Mouse (Mus musculus): Measurements from ENCODE around the gene Ebf1. TPM values are rescaled to one million over a fixed set of nuclear protein-coding genes. Genes with fewer than 3 reads are reported as not detected.

Gene Ebf1
- polyA plus RNA-seq, 1 experiment = 188 TPM

DNA sequence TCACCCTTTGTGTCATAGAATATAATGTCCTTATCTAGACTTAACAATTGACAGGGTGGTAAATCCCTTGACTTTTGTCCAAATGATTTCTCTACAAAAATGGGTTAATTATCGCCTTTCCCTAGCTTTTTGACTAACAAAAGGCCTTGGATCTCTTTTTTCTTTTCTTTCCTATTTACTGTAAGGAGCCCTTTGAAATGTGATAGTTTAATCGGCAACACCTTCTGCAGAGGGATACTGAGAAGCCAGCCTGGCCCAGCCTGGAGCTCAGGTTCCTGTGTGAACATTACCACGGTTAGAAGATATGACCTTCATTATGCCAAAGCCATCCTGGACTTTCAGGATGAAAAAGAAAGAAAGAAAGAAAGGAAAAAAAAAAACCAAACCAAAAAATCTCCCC lies 150.2 kb downstream of the Ebf1 start:
- 59% methylated on average over 3 of the region's 3 CpGs for WGBS
- Histone ChIP-seq H3K27ac (ENCODE audit: control insufficient read depth, insufficient read depth, low read depth, low read length, poor library complexity) (no peak overlapping the region), H3K4me1 (ENCODE audit: control insufficient read depth, insufficient read depth, low read length) (no peaks in the 10 kb centered on the region), H3K4me3 (replicated peaks; ENCODE audit: control insufficient read depth, low read depth, low read length) (no peak overlapping the region)
- no peak for TF ChIP-seq POLR2A (IDR thresholded peaks at IDR 0.05; ENCODE audit: borderline replicate concordance, control insufficient read depth, low read depth, low read length)
- no peak for TF ChIP-seq CTCF (IDR thresholded peaks at IDR 0.05; ENCODE audit: control insufficient read depth, insufficient read depth, low read length)

DNA sequence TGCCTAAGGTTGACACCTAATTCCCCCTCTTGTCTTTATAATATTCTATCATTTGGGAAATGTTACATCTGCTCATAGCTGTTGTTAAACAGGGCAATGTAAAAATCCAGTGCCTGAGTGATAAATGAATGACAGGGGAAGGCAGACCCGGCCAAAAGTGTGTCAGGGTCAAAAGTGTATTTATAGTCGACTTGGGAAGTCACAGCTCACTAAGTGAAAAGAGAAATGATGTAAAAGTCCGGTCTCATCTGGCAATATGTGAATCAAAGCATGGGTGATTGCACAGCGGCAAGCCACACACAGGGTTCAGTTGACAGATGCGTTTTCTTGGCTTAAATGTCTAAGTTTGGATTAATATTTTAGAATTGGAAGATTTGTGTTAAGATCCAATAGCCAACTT lies 151.2 kb downstream of the Ebf1 start:
- WGBS = 62% methylated on average over 5 of the region's 5 CpGs
- Histone ChIP-seq H3K4me3 (replicated peaks; ENCODE audit: control insufficient read depth, low read depth, low read length) (no peak overlapping the region), H3K27ac (ENCODE audit: control insufficient read depth, insufficient read depth, low read depth, low read length, poor library complexity) (no peak overlapping the region), H3K4me1 (ENCODE audit: control insufficient read depth, insufficient read depth, low read length) (no peaks in the 10 kb centered on the region)
- TF ChIP-seq POLR2A (IDR thresholded peaks at IDR 0.05; ENCODE audit: borderline replicate concordance, control insufficient read depth, low read depth, low read length) = no peak

DNA sequence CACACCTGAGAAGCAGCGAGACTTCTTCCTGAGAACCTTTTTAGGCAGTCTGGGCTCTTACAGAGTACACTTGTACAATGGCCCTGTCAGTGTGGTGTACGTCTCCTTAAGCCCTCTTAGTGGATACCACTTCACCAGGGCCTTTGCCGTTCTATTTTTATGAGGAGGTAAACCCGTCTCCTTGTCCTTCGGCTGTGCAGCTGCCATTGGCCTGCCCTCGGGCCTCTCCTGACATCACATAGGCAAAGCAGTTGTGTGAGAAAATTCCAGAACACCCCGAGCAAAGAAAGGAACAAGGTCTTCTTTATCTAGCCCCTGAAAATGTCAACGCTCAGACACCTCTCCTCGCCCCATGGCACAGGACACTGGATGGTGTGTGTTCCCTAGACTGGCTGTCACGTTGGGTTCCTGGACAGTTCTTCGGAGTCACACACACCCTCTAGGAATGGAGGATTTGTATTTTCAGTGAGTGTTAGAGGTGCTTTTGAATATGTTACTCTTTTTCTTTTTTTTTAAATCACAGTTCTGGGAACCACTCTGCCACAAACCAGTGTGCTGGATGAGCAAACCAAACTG lies 154.0 kb downstream of the Ebf1 start:
- no peak overlapping the region for H3K27ac ChIP-seq (ENCODE audit: control insufficient read depth, insufficient read depth, low read depth, low read length, poor library complexity)
- 81% methylated on average over 11 of the region's 11 CpGs for WGBS
- H3K4me3 ChIP-seq (replicated peaks; ENCODE audit: control insufficient read depth, low read depth, low read length) = no peak overlapping the region
- no peaks in the 10 kb centered on the region for H3K4me1 ChIP-seq (ENCODE audit: control insufficient read depth, insufficient read depth, low read length)
- no peak for TF ChIP-seq POLR2A (IDR thresholded peaks at IDR 0.05; ENCODE audit: borderline replicate concordance, control insufficient read depth, low read depth, low read length)

DNA sequence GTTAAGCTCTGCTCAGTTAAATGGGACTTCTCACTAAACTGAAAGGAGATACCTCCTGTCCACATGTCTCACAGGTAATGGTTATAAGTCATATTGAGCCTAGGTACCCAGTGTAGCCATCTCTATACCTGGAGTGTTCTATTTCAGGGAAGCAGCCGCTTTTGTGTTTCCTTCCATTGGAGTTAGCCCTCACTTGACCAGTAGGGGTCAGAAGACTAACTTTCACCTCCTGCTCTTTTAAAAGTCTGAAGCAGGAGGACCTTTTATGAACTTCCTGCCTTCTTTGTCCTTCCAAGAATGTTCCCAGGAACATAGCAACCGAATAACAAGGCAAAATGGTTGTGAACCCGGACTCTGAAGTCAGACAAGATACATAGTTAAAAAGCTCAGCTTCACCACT lies 157.3 kb downstream of the Ebf1 start:
- no peak overlapping the region for H3K27ac ChIP-seq (ENCODE audit: control insufficient read depth, insufficient read depth, low read depth, low read length, poor library complexity)
- H3K4me3 ChIP-seq (replicated peaks; ENCODE audit: control insufficient read depth, low read depth, low read length) = no peak overlapping the region
- no peaks in the 10 kb centered on the region for H3K4me1 ChIP-seq (ENCODE audit: control insufficient read depth, insufficient read depth, low read length)
- 38% methylated on average over 3 of the region's 3 CpGs for WGBS
- TF ChIP-seq CTCF (IDR thresholded peaks at IDR 0.05; ENCODE audit: control insufficient read depth, insufficient read depth, low read length) (no peak), POLR2A (IDR thresholded peaks at IDR 0.05; ENCODE audit: borderline replicate concordance, control insufficient read depth, low read depth, low read length) (no peak)

DNA sequence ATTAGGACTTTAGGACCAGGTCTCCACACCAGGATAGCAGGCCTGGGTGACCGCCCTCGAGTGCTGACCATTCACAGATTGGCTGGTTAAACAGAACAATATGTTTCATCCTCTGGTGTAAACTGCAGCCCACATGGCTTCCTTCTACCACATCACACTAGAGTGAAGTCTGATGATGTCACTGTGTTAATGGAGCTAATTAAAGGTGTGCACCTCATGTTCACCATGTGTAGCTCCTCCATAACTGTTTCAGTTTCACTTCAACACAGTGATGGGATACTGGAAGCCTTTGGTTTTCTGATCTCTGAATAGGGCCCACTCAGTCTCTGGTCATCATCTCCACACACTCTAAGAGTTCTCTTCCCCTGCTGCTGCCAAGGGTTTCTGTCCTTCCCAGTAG lies 158.4 kb downstream of the Ebf1 start:
- no peak overlapping the region for H3K27ac ChIP-seq (ENCODE audit: control insufficient read depth, insufficient read depth, low read depth, low read length, poor library complexity)
- TF ChIP-seq POLR2A (IDR thresholded peaks at IDR 0.05; ENCODE audit: borderline replicate concordance, control insufficient read depth, low read depth, low read length) (no peak), CTCF (IDR thresholded peaks at IDR 0.05; ENCODE audit: control insufficient read depth, insufficient read depth, low read length) (no peak)
- no peaks in the 10 kb centered on the region for H3K4me1 ChIP-seq (ENCODE audit: control insufficient read depth, insufficient read depth, low read length)
- WGBS = 77% methylated on average over 2 of the region's 2 CpGs
- no peak overlapping the region for H3K4me3 ChIP-seq (replicated peaks; ENCODE audit: control insufficient read depth, low read depth, low read length)

DNA sequence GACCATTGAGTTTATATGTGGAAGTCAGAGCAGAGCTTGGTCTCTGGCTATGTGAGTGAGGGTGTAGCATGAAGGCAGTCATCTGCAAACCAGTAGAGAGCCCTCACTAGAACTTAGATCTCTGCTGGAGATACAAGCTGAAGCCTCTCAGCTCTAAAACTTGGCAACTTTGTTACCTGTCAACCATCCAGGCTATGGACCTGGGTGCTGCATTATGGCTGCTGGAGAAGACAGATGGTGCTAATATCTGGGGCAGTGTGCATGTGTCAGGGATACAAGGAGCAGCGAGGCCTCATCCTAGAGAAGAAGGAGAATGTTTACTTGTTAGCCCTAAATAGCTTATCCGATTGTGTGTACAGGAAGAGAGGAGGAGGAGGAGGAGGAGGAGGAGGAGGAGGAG lies 159.4 kb downstream of the Ebf1 start:
- no peak overlapping the region for H3K27ac ChIP-seq (ENCODE audit: control insufficient read depth, insufficient read depth, low read depth, low read length, poor library complexity)
- 57% methylated on average over 1 of the region's 2 CpGs for WGBS
- no peaks in the 10 kb centered on the region for H3K4me1 ChIP-seq (ENCODE audit: control insufficient read depth, insufficient read depth, low read length)
- H3K4me3 ChIP-seq (replicated peaks; ENCODE audit: control insufficient read depth, low read depth, low read length) = no peak overlapping the region
- TF ChIP-seq POLR2A (IDR thresholded peaks at IDR 0.05; ENCODE audit: borderline replicate concordance, control insufficient read depth, low read depth, low read length) (no peak), CTCF (IDR thresholded peaks at IDR 0.05; ENCODE audit: control insufficient read depth, insufficient read depth, low read length) (no peak)

DNA sequence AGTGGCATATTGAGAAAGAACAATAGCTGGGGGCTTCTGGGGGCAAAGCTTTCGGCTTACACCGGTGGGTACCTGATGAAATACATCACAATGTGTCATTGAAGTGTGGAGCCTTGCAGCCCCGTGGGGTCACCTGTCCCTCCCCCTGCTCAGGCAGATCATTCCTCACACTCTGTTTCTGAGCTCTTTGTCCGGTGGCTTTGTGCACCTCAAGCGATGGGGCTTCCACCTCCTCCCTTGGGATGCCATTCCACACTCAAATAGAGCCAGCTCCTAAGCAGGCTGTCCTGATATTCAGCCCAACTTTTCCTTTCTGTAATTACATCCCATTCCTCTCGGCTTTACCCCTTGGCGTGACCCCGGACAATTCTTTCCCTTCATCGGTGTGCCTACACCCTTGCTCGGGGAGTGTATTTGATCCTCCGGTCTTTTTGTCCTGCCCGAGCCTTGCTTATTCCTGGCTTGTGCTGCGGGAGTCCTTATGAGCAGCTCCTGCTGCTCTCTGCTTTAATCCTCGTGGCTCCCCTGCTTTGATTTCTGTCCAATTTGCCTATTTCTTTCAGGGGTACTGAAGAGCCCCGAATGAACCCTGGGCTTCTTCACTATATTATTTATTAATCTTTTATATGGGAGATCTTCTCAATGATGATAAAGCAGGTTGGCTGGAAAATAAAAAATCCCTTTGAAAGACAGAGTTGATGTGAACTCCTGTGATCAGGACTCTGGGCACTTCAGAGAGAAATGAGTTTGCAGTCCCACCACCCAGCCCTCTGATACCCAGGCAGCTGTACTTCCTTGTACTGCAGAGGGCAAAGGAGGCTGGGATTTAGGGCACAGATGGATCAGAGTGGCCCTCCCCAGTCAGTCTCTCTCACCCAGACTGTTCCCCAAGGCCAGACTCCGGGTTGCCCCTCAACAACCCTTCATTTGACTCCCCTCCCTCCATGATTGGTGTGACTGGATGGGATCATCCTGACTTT lies 160.5 kb downstream of the Ebf1 start:
- no peak overlapping the region for H3K4me3 ChIP-seq (replicated peaks; ENCODE audit: control insufficient read depth, low read depth, low read length)
- TF ChIP-seq POLR2A (IDR thresholded peaks at IDR 0.05; ENCODE audit: borderline replicate concordance, control insufficient read depth, low read depth, low read length) (no peak), CTCF (IDR thresholded peaks at IDR 0.05; ENCODE audit: control insufficient read depth, insufficient read depth, low read length) (no peak)
- 74% methylated on average over 16 of the region's 16 CpGs for WGBS
- H3K4me1 ChIP-seq (ENCODE audit: control insufficient read depth, insufficient read depth, low read length) = no peaks in the 10 kb centered on the region
- H3K27ac ChIP-seq (ENCODE audit: control insufficient read depth, insufficient read depth, low read depth, low read length, poor library complexity) = no peak overlapping the region

DNA sequence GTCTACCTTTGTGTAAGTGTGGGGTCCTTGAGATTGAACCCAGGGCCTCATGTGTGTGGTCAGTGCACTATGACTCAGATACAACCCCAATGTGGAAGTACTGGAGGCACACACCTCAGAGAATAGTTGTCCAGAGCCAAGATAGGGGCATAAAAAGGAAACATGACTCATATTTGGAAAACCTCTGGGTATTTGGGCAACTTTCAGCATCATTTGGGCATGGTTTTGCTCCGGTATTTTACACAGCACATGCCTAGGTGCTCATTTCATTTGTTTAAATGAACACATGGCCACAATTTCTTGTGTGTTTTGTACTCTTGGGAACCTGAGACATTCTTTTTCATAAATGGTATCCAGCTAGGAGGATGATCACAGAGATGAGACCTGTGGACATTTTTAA lies 161.9 kb downstream of the Ebf1 start:
- Histone ChIP-seq H3K4me1 (ENCODE audit: control insufficient read depth, insufficient read depth, low read length) (no peaks in the 10 kb centered on the region), H3K27ac (ENCODE audit: control insufficient read depth, insufficient read depth, low read depth, low read length, poor library complexity) (no peak overlapping the region), H3K4me3 (replicated peaks; ENCODE audit: control insufficient read depth, low read depth, low read length) (no peak overlapping the region)
- WGBS = 61% methylated on average over 1 of the region's 1 CpGs
- no peak for TF ChIP-seq CTCF (IDR thresholded peaks at IDR 0.05; ENCODE audit: control insufficient read depth, insufficient read depth, low read length)

All from bone marrow, adult 2 months (tissue).